Mouse (Mus musculus) forebrain, embryonic 12.5 days (tissue): Measurements from ENCODE around the gene Vps13d. TPM values are rescaled to one million over a fixed set of nuclear protein-coding genes. Genes with fewer than 3 reads are reported as not detected.
"Not testable (repeated sequence)": the region's sequence is repeated elsewhere in the genome, so short reads cannot be mapped to it uniquely, and the experiment has no call there.

ENCODE experiments used
- ATAC-seq: fragments of 200-750 bp; cut with Nextera tagmentation; 2 replicates; pipeline ENCODE4 v1.8.0; 2017; ENCODE audit warnings: moderate TSS enrichment; ENCODE audit not compliant: low FRiP score
- H3K27ac ChIP-seq: fragments of 300-500 bp; sonication (generic); 2 replicates; pipeline ENCODE4 v1.5.1; 2016; ENCODE audit warnings: mild to moderate bottlenecking
- H3K27me3 ChIP-seq: fragments of 300-500 bp; sonication (generic); 2 replicates; pipeline ENCODE4 v1.6.1; 2016; ENCODE audit warnings: mild to moderate bottlenecking
- H3K36me3 ChIP-seq: fragments of 300-500 bp; sonication (generic); replicated peaks from 2 replicates; pipeline ENCODE4 v1.6.1; 2016; ENCODE audit warnings: mild to moderate bottlenecking
- H3K4me1 ChIP-seq: fragments of 300-500 bp; sonication (generic); 2 replicates; pipeline ENCODE4 v1.6.1; 2016
- H3K4me2 ChIP-seq: fragments of 300-500 bp; sonication (generic); 2 replicates; pipeline ENCODE4 v1.6.1; 2016; ENCODE audit warnings: mild to moderate bottlenecking, moderate library complexity
- H3K4me3 ChIP-seq: fragments of 300-500 bp; sonication (generic); replicated peaks from 2 replicates; pipeline ENCODE4 v1.5.1; 2016; ENCODE audit warnings: mild to moderate bottlenecking
- H3K9ac ChIP-seq: fragments of 300-500 bp; sonication (generic); 2 replicates; pipeline ENCODE4 v1.6.1; 2016; ENCODE audit warnings: mild to moderate bottlenecking
- H3K9me3 ChIP-seq: fragments of 300-500 bp; sonication (generic); 2 replicates; pipeline ENCODE4 v1.6.1; 2016
- WGBS: fragments of 180-500 bp; shearing (Covaris S2); methylation state at CpG from one replicate; pipeline ENCODE4 v1.1.7; 2016; 5-methylcytosine and 5-hydroxymethylcytosine counted together
- polyA plus RNA-seq: library from polyadenylated mRNA; unstranded; fragments of >200 nt; fragmentation: Nextera tagmentation; extraction: Ambion mirVana; gene quantifications from 2 replicates; pipeline ENCODE4 v1.2.1, GENCODE M21; 2016

The Vps13d gene
- polyA plus RNA-seq, 1 experiment from 2014 or later = 5.7 TPM

- H3K9ac ChIP-seq = no peak overlapping the region
- H3K27ac ChIP-seq = no peak overlapping the region
- H3K4me2 ChIP-seq = no peak overlapping the region
- H3K27me3 ChIP-seq = no peaks in the 10 kb centered on the region
- WGBS = 95% methylated on average over 5 of the region's 5 CpGs
- H3K36me3 ChIP-seq = peaks cover 30% of the 10 kb centered on the region
- H3K9me3 ChIP-seq = no peaks in the 10 kb centered on the region
- no peaks in the 10 kb centered on the region for H3K4me1 ChIP-seq
- no peak overlapping the region for H3K4me3 ChIP-seq
- no peak for ATAC-seq
Observed at GRCm38 (mm10) chr4:145178918-145179549, 15.8 kb downstream of the Vps13d start.

- H3K4me2 ChIP-seq, H3K27ac ChIP-seq, H3K4me3 ChIP-seq, H3K4me1 ChIP-seq, H3K9ac ChIP-seq, H3K27me3 ChIP-seq, ATAC-seq, H3K9me3 ChIP-seq: not testable (repeated sequence)
- WGBS = 96% methylated on average over 3 of the region's 3 CpGs
- H3K36me3 ChIP-seq = peaks cover 71% of the 10 kb centered on the region
Observed at GRCm38 (mm10) chr4:145165542-145165941, 29.3 kb downstream of the Vps13d start.

- H3K9me3 ChIP-seq = no peaks in the 10 kb centered on the region
- H3K4me1 ChIP-seq = no peaks in the 10 kb centered on the region
- peaks cover 68% of the 10 kb centered on the region for H3K36me3 ChIP-seq
- H3K4me2 ChIP-seq = no peak overlapping the region
- no peak overlapping the region for H3K4me3 ChIP-seq
- 95% methylated on average over 4 of the region's 4 CpGs for WGBS
- ATAC-seq = no peak
- H3K27me3 ChIP-seq = no peaks in the 10 kb centered on the region
- H3K27ac ChIP-seq = no peak overlapping the region
- H3K9ac ChIP-seq = no peak overlapping the region
Observed at GRCm38 (mm10) chr4:145164111-145164510, 30.7 kb downstream of the Vps13d start.

- Histone ChIP-seq H3K9ac (no peak overlapping the region), H3K4me3 (no peak overlapping the region), H3K4me1 (no peaks in the 10 kb centered on the region), H3K36me3 (peaks cover 67% of the 10 kb centered on the region), H3K4me2 (no peak overlapping the region), H3K9me3 (no peaks in the 10 kb centered on the region), H3K27me3 (no peaks in the 10 kb centered on the region), H3K27ac (no peak overlapping the region)
- 76% methylated on average over 1 of the region's 1 CpGs for WGBS
- ATAC-seq = no peak
Observed at GRCm38 (mm10) chr4:145161243-145161642, 33.6 kb downstream of the Vps13d start.

GRCm38 (mm10) chr4:145155956-145156355, 38.8 kb downstream of the Vps13d start:
- no peaks in the 10 kb centered on the region for H3K27me3 ChIP-seq
- H3K36me3 ChIP-seq = peaks cover 70% of the 10 kb centered on the region
- no peak overlapping the region for H3K4me2 ChIP-seq
- H3K4me1 ChIP-seq = no peaks in the 10 kb centered on the region
- WGBS = 49% methylated on average over 8 of the region's 8 CpGs
- H3K9ac ChIP-seq = no peak overlapping the region
- H3K9me3 ChIP-seq = no peaks in the 10 kb centered on the region
- no peak overlapping the region for H3K4me3 ChIP-seq
- peak; percentile 33; the same call in 1 of the 2 replicates for ATAC-seq
- no peak overlapping the region for H3K27ac ChIP-seq

- Histone ChIP-seq H3K27me3 (no peaks in the 10 kb centered on the region), H3K9ac (no peak overlapping the region), H3K4me1 (no peaks in the 10 kb centered on the region), H3K27ac (no peak overlapping the region), H3K9me3 (no peaks in the 10 kb centered on the region), H3K36me3 (peaks cover 49% of the 10 kb centered on the region), H3K4me3 (no peak overlapping the region), H3K4me2 (no peak overlapping the region)
- WGBS = 93% methylated on average over 1 of the region's 1 CpGs
- no peak for ATAC-seq
Observed at GRCm38 (mm10) chr4:145151103-145151486, 43.7 kb downstream of the Vps13d start.

- no peaks in the 10 kb centered on the region for H3K27me3 ChIP-seq
- no peak for ATAC-seq
- WGBS = 51% methylated on average over 5 of the region's 5 CpGs
- H3K4me2 ChIP-seq = no peak overlapping the region
- H3K9ac ChIP-seq = no peak overlapping the region
- no peaks in the 10 kb centered on the region for H3K9me3 ChIP-seq
- H3K4me3 ChIP-seq = no peak overlapping the region
- H3K4me1 ChIP-seq = no peaks in the 10 kb centered on the region
- peaks cover 44% of the 10 kb centered on the region for H3K36me3 ChIP-seq
- no peak overlapping the region for H3K27ac ChIP-seq
Observed at GRCm38 (mm10) chr4:145150345-145151102, 44.3 kb downstream of the Vps13d start.

- Histone ChIP-seq H3K9me3 (no peaks in the 10 kb centered on the region), H3K27ac (no peak overlapping the region), H3K4me1 (no peaks in the 10 kb centered on the region), H3K27me3 (no peaks in the 10 kb centered on the region), H3K4me3 (no peak overlapping the region), H3K9ac (no peak overlapping the region), H3K4me2 (no peak overlapping the region), H3K36me3 (peaks cover 46% of the 10 kb centered on the region)
- 79% methylated on average over 5 of the region's 5 CpGs for WGBS
- ATAC-seq = no peak
Observed at GRCm38 (mm10) chr4:145147006-145147961, 47.5 kb downstream of the Vps13d start.

GRCm38 (mm10) chr4:145143533-145143932, 51.3 kb downstream of the Vps13d start:
- Histone ChIP-seq H3K36me3 (peaks cover 57% of the 10 kb centered on the region), H3K9me3 (no peaks in the 10 kb centered on the region), H3K4me2 (no peak overlapping the region), H3K4me3 (no peak overlapping the region), H3K27ac (no peak overlapping the region), H3K4me1 (no peaks in the 10 kb centered on the region), H3K9ac (no peak overlapping the region), H3K27me3 (no peaks in the 10 kb centered on the region)
- no peak for ATAC-seq
- WGBS = 88% methylated on average over 5 of the region's 5 CpGs

GRCm38 (mm10) chr4:145136705-145137104, 58.1 kb downstream of the Vps13d start:
- Histone ChIP-seq H3K4me3 (no peak overlapping the region), H3K27me3 (no peaks in the 10 kb centered on the region), H3K36me3 (peaks cover 70% of the 10 kb centered on the region), H3K4me2 (no peak overlapping the region), H3K9ac (no peak overlapping the region), H3K4me1 (no peaks in the 10 kb centered on the region), H3K9me3 (no peaks in the 10 kb centered on the region), H3K27ac (no peak overlapping the region)
- 81% methylated on average over 1 of the region's 1 CpGs for WGBS
- ATAC-seq = no peak

GRCm38 (mm10) chr4:145135473-145135872, 59.3 kb downstream of the Vps13d start:
- ATAC-seq = no peak
- Histone ChIP-seq H3K27me3 (no peaks in the 10 kb centered on the region), H3K9me3 (no peaks in the 10 kb centered on the region), H3K4me3 (no peak overlapping the region), H3K36me3 (peaks cover 72% of the 10 kb centered on the region), H3K9ac (no peak overlapping the region), H3K4me2 (no peak overlapping the region), H3K4me1 (no peaks in the 10 kb centered on the region), H3K27ac (no peak overlapping the region)
- 92% methylated on average over 4 of the region's 4 CpGs for WGBS

GRCm38 (mm10) chr4:145130772-145131171, 64.0 kb downstream of the Vps13d start:
- 91% methylated on average over 1 of the region's 1 CpGs for WGBS
- Histone ChIP-seq H3K4me2 (no peak overlapping the region), H3K4me3 (no peak overlapping the region), H3K27me3 (no peaks in the 10 kb centered on the region), H3K4me1 (no peaks in the 10 kb centered on the region), H3K27ac (no peak overlapping the region), H3K36me3 (peaks cover 76% of the 10 kb centered on the region), H3K9ac (no peak overlapping the region), H3K9me3 (no peaks in the 10 kb centered on the region)
- no peak for ATAC-seq
